Mouse (Mus musculus): ENCODE results near the gene St6galnac3.

Gene St6galnac3

GRCm38 (mm10) chr3:153690553-153690952 lies 34.4 kb downstream of the St6galnac3 start:
- DNase-seq (ENCODE audit: low read depth, low spot score): no peak

- DNase-seq (ENCODE audit: low read depth, low spot score): no peak
Observed at GRCm38 (mm10) chr3:153689793-153690291, 35.1 kb downstream of the St6galnac3 start.

- no peak for DNase-seq (ENCODE audit: low read depth, low spot score)
Observed at GRCm38 (mm10) chr3:153687896-153688295, 37.1 kb downstream of the St6galnac3 start.

- DNase-seq (ENCODE audit: low read depth, low spot score): no peak
Observed at GRCm38 (mm10) chr3:153684909-153685308, 40.1 kb downstream of the St6galnac3 start.

- peak; percentile 73 for DNase-seq (ENCODE audit: low read depth, low spot score)
Observed at GRCm38 (mm10) chr3:153682303-153682702, 42.7 kb downstream of the St6galnac3 start.

GRCm38 (mm10) chr3:153681720-153682119 lies 43.3 kb downstream of the St6galnac3 start:
- no peak for DNase-seq (ENCODE audit: low read depth, low spot score)

GRCm38 (mm10) chr3:153675832-153676231 lies 49.1 kb downstream of the St6galnac3 start:
- no peak for DNase-seq (ENCODE audit: low read depth, low spot score)

- DNase-seq (ENCODE audit: low read depth, low spot score): peak; percentile 42
Observed at GRCm38 (mm10) chr3:153675073-153675472, 49.9 kb downstream of the St6galnac3 start.

- no peak for DNase-seq (ENCODE audit: low read depth, low spot score)
Observed at GRCm38 (mm10) chr3:153674359-153674758, 50.6 kb downstream of the St6galnac3 start.

- no peak for DNase-seq (ENCODE audit: low read depth, low spot score)
Observed at GRCm38 (mm10) chr3:153673451-153673850, 51.5 kb downstream of the St6galnac3 start.

- DNase-seq (ENCODE audit: low read depth, low spot score): no peak
Observed at GRCm38 (mm10) chr3:153670953-153671674, 53.9 kb downstream of the St6galnac3 start.

GRCm38 (mm10) chr3:153669737-153670435 lies 55.1 kb downstream of the St6galnac3 start:
- no peak for DNase-seq (ENCODE audit: low read depth, low spot score)

- no peak for DNase-seq (ENCODE audit: low read depth, low spot score)
Observed at GRCm38 (mm10) chr3:153669329-153669728, 55.6 kb downstream of the St6galnac3 start.

GRCm38 (mm10) chr3:153668447-153669290 lies 56.3 kb downstream of the St6galnac3 start:
- DNase-seq (ENCODE audit: low read depth, low spot score): no peak

GRCm38 (mm10) chr3:153664696-153665095 lies 60.3 kb downstream of the St6galnac3 start:
- DNase-seq (ENCODE audit: low read depth, low spot score): no peak

GRCm38 (mm10) chr3:153663841-153664427 lies 61.0 kb downstream of the St6galnac3 start:
- no peak for DNase-seq (ENCODE audit: low read depth, low spot score)

GRCm38 (mm10) chr3:153662796-153663195 lies 62.2 kb downstream of the St6galnac3 start:
- no peak for DNase-seq (ENCODE audit: low read depth, low spot score)

- DNase-seq (ENCODE audit: low read depth, low spot score): no peak
Observed at GRCm38 (mm10) chr3:153661927-153662326, 63.0 kb downstream of the St6galnac3 start.

- no peak for DNase-seq (ENCODE audit: low read depth, low spot score)
Observed at GRCm38 (mm10) chr3:153659575-153660168, 65.3 kb downstream of the St6galnac3 start.

GRCm38 (mm10) chr3:153658051-153658777 lies 66.8 kb downstream of the St6galnac3 start:
- peak; percentile 47 for DNase-seq (ENCODE audit: low read depth, low spot score)

Data from A20 (cell line).